Mouse (Mus musculus) midbrain, postnatal 0 days (tissue): ENCODE measurements around the gene Dscaml1. TPM values are rescaled to one million over a fixed set of nuclear protein-coding genes. Genes with fewer than 3 reads are reported as not detected.

Source experiments
- ATAC-seq: fragments of 200-750 bp; cut with Nextera tagmentation; 2 replicates; pipeline ENCODE4 v1.8.0; 2017; ENCODE audit warnings: moderate number of reproducible peaks, mild to moderate bottlenecking, moderate TSS enrichment, moderate library complexity; ENCODE audit not compliant: low FRiP score
- DNase-seq: peaks from one replicate; pipeline ENCODE4 v3.0.0-alpha.2; 2015; ENCODE audit warnings: low spot score
- H3K27ac ChIP-seq: fragments of 300-500 bp; sonication (generic); 2 replicates; pipeline ENCODE4 v1.5.1; 2014; ENCODE audit warnings: low read depth, mild to moderate bottlenecking, low read length, mixed read lengths
- H3K27me3 ChIP-seq: fragments of 300-500 bp; sonication (generic); 2 replicates; pipeline ENCODE4 v1.6.1; 2014; ENCODE audit warnings: low read length, control low read depth, mixed read lengths; ENCODE audit not compliant: insufficient read depth
- H3K36me3 ChIP-seq: fragments of 300-500 bp; sonication (generic); 2 replicates; pipeline ENCODE4 v1.6.1; 2014; ENCODE audit warnings: low read length, control low read depth, mixed read lengths; ENCODE audit not compliant: insufficient read depth
- H3K4me1 ChIP-seq: fragments of 300-500 bp; sonication (generic); 2 replicates; pipeline ENCODE4 v1.6.1; 2014; ENCODE audit warnings: mild to moderate bottlenecking, control low read depth, antibody characterized with exemption, low read length, mixed read lengths; ENCODE audit not compliant: insufficient read depth
- H3K4me2 ChIP-seq: fragments of 300-500 bp; sonication (generic); 2 replicates; pipeline ENCODE4 v1.6.1; 2014; ENCODE audit warnings: low read depth, mild to moderate bottlenecking, low read length, mixed read lengths; ENCODE audit not compliant: poor library complexity, severe bottlenecking
- H3K4me3 ChIP-seq: fragments of 300-500 bp; sonication (generic); 2 replicates; pipeline ENCODE4 v1.5.1; 2014; ENCODE audit warnings: low read depth, mild to moderate bottlenecking, low read length, moderate library complexity
- H3K9ac ChIP-seq: fragments of 300-500 bp; sonication (generic); replicated peaks from 2 replicates; pipeline ENCODE4 v1.6.1; 2014; ENCODE audit warnings: mild to moderate bottlenecking, low read length, moderate library complexity, mixed read lengths; ENCODE audit not compliant: poor library complexity, severe bottlenecking
- H3K9me3 ChIP-seq: fragments of 300-500 bp; sonication (generic); 2 replicates; pipeline ENCODE4 v1.6.1; 2016; ENCODE audit warnings: low read length, control low read depth
- CTCF ChIP-seq: IDR thresholded peaks from 2 replicates; pipeline ENCODE4 v1.5.1; 2016; ENCODE audit warnings: antibody characterized with exemption, mild to moderate bottlenecking
- WGBS: fragments of 180-500 bp; shearing (Covaris S2); extraction: QIAGEN DNeasy Blood & Tissue Kit; methylation state at CpG from one replicate; pipeline ENCODE4 v1.1.7; 2014; 5-methylcytosine and 5-hydroxymethylcytosine counted together
- polyA plus RNA-seq: library from polyadenylated mRNA; unstranded; fragments of >200 nt; fragmentation: Nextera tagmentation; extraction: Ambion mirVana; gene quantifications from 2 replicates; pipeline ENCODE4 v1.2.1, GENCODE M21; 2015
- total RNA-seq: library from RNA; depleted of rRNA; stranded (reverse); fragments of >200 nt; gene quantifications from 2 replicates; pipeline ENCODE4 v1.2.3, GENCODE M21; 2014

The Dscaml1 gene
- total and polyA plus RNA-seq, 2 experiments from 2014 or later: 14.6 to 42.1 TPM

DNA sequence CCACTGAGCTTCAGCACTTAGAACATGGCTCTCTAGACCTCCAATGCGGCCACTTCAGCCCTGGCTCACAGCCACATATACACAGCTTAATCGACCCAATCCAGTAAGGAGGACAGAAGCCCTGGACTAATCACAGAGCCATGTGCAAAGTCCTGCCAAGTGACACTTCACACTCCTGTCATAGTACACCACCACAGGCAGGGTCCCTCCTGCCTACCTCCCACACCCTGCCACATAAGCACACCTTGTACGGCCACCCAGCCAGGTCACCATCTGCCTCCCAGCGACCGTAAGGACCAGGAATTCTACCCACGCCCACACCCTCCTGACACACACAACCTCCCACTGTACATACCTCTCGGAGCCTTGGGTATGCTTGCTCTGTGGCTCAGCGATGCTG, 360.6 kb downstream of the Dscaml1 start:
- Histone ChIP-seq H3K9ac (no peak overlapping the region), H3K9me3 (no peaks in the 10 kb centered on the region), H3K27me3 (no peaks in the 10 kb centered on the region), H3K4me3 (no peak overlapping the region), H3K36me3 (peaks cover 10% of the 10 kb centered on the region; the same call in 1 of the 2 replicates), H3K27ac (no peak overlapping the region), H3K4me1 (no peaks in the 10 kb centered on the region), H3K4me2 (no peak overlapping the region)
- no peak for TF ChIP-seq CTCF
- DNase-seq (peak; percentile 40), ATAC-seq (no peak)
- WGBS: 91% methylated on average over 8 of the region's 8 CpGs

DNA sequence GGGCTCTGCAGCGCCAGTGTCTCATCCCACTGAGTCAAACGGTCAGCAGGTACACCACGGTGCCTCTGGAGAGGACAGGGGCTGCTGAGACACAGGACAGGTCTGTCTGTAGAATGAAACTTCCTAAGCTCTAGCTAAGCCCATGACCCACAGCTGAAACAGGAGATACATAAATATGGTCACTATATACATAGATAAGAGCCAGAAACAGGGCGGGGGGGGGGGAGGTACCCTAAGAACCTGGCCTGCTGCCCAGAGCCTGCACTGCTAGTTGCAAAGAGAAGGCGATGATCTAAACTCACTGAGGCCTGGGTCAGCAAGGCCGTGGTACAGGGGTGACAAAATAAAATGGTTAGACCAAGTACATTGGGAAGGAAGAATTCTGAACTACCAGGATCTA, 361.1 kb downstream of the Dscaml1 start:
- H3K27ac ChIP-seq: no peak overlapping the region
- H3K4me3 ChIP-seq: no peak overlapping the region
- no peaks in the 10 kb centered on the region for H3K9me3 ChIP-seq
- no peak overlapping the region for H3K4me2 ChIP-seq
- H3K36me3 ChIP-seq: peaks cover 11% of the 10 kb centered on the region; the same call in 1 of the 2 replicates
- TF ChIP-seq CTCF: no peak
- H3K27me3 ChIP-seq: no peaks in the 10 kb centered on the region
- no peaks in the 10 kb centered on the region for H3K4me1 ChIP-seq
- WGBS: 77% methylated on average over 6 of the region's 6 CpGs
- DNase-seq (no peak), ATAC-seq (no peak)
- no peak overlapping the region for H3K9ac ChIP-seq

DNA sequence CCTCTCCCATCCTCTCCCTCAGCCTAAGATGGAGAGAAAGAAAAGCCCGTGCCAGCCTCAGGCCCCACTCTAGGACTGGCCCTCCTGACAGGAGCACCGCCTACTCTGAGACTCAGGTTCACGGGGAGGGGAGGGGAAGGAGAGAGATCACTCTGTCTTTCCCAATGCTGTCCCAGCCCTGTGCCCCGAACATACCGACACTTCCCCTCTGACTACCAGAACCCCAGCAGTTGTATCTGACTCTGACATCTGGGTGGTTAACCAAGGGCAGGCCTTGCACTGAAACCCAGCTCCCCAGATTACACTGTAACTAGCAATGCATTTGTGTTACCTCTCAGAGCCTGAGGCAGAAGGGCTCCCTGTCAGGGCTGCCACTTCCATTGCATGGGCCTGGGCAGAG, 362.0 kb downstream of the Dscaml1 start:
- no peak for ATAC-seq
- no peak for TF ChIP-seq CTCF
- DNase-seq: no peak

DNA sequence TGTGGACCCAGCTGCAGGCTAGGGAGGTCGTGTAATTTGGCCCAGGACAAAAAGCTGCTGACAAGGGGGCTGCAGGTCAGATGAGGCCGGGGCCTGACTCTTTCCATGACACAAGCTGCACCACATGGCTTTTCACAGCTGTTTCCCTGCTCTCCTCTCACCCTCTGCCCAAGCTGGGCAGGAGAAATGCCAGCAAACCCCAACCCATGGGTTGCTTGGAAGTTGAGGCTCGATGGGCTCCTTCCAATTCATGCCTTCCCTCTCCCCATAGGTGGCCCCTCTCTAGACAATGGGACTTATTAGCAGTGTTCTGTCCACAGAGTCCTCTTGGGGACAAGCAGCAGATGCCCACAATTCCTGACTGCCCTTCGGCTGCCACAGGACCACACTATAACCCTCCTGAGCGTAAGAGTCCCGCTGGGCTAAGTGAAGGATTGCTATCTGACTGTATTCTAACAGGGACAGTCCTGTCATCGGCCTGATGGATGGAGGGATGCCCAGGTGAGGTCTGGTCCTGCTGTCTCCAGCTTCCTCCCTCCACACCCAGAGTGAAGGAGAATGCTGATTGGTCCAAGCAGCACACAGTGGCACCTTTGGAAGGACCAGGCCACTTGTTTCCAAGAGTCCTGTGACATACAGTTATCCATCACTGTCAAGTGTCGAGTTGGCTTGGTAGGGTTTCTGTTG, 365.2 kb downstream of the Dscaml1 start:
- Histone ChIP-seq H3K36me3 (peaks cover 20% of the 10 kb centered on the region), H3K4me1 (no peaks in the 10 kb centered on the region), H3K4me2 (no peak overlapping the region), H3K27ac (no peak overlapping the region), H3K9me3 (no peaks in the 10 kb centered on the region), H3K27me3 (no peaks in the 10 kb centered on the region), H3K9ac (no peak overlapping the region), H3K4me3 (no peak overlapping the region)
- TF ChIP-seq CTCF: no peak
- DNase-seq: no peak
- WGBS: 80% methylated on average over 8 of the region's 8 CpGs
- no peak; the same call in 1 of the 2 replicates for ATAC-seq

More for the DNA sequence above, 362.0 kb downstream of the Dscaml1 start:
- Histone ChIP-seq H3K4me3 (no peak overlapping the region), H3K4me2 (no peak overlapping the region), H3K27ac (no peak overlapping the region), H3K27me3 (no peaks in the 10 kb centered on the region), H3K9ac (no peak overlapping the region), H3K4me1 (no peaks in the 10 kb centered on the region), H3K36me3 (peaks cover 15% of the 10 kb centered on the region), H3K9me3 (no peaks in the 10 kb centered on the region)
- 42% methylated on average over 5 of the region's 5 CpGs for WGBS

DNA sequence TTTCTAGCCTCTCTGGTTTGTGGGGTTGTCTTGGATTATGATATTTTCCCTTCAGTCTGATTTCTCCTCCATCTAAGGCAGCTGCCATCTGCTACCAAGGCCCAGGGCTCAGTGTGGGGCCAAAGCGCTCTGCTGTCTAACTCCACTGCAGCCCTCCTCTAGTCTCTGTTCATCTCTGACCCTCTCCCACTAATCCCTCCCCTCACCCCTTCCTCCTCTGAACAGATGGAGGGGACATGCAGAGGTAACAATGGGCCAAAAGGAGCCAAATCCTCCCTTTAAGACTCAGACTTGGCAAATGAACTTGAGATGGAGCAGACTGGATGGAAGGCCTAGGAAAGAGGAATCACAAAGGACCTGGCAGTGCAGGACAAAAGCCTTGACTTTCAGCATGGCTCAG, 365.8 kb downstream of the Dscaml1 start:
- TF ChIP-seq CTCF: no peak
- DNase-seq (peak; percentile 70), ATAC-seq (no peak)
- no peaks in the 10 kb centered on the region for H3K9me3 ChIP-seq
- WGBS: 55% methylated on average over 1 of the region's 1 CpGs
- no peaks in the 10 kb centered on the region for H3K4me1 ChIP-seq
- H3K27ac ChIP-seq: no peak overlapping the region
- no peaks in the 10 kb centered on the region for H3K27me3 ChIP-seq
- no peak overlapping the region for H3K9ac ChIP-seq
- H3K4me3 ChIP-seq: no peak overlapping the region
- no peak overlapping the region for H3K4me2 ChIP-seq
- H3K36me3 ChIP-seq: peaks cover 16% of the 10 kb centered on the region

DNA sequence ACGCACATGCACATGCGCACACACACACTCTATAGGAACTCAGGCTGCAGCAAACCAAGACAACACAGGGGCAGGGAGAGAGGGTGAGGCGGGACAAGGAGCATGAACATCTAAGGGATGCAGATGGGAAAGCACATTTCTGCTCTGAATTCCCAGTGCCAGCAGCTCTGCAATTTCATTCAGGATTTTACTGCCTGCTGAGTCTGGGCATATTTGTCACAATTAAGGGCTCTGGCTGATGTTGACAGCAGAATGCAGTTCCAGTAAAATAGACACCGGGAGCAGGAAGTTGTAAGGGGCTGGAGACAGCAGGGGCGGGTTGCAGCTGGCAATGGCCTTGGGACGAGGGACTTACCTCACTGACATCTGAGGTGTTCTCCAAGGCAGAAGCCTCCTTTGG, 367.3 kb downstream of the Dscaml1 start:
- Histone ChIP-seq H3K9me3 (no peaks in the 10 kb centered on the region), H3K36me3 (peaks cover 14% of the 10 kb centered on the region), H3K27ac (no peak overlapping the region), H3K27me3 (no peaks in the 10 kb centered on the region), H3K4me2 (no peak overlapping the region), H3K4me1 (0 out of 2 replicates have a peak, but pooled peaks cover 3% of the 10 kb centered on the region), H3K9ac (no peak overlapping the region), H3K4me3 (no peak overlapping the region)
- no peak for ATAC-seq
- DNase-seq: peak; percentile 55
- TF ChIP-seq CTCF: no peak
- 84% methylated on average over 6 of the region's 6 CpGs for WGBS
